Mouse (Mus musculus): ENCODE measurements around the gene Spaca7. TPM values are rescaled to one million over a fixed set of nuclear protein-coding genes. Genes with fewer than 3 reads are reported as not detected.

Gene Spaca7
- polyA plus RNA-seq, 1 experiment from 2014 or later, result not detected

GRCm38 (mm10) chr8:12646536-12646935, 73.7 kb downstream of the Spaca7 start:
- Histone ChIP-seq H3K9me3 (replicated peaks) (no peaks in the 10 kb centered on the region), H3K4me3 (replicated peaks) (no peak overlapping the region), H3K4me1 (replicated peaks) (peaks cover 31% of the 10 kb centered on the region), H3K27me3 (no peaks in the 10 kb centered on the region), H3K36me3 (peaks cover 90% of the 10 kb centered on the region), H3K27ac (no peak overlapping the region), H3K4me2 (no peak overlapping the region), H3K9ac (no peak overlapping the region)
- DNase-seq (no peak), ATAC-seq (ENCODE audit: low read depth) (no peak)
- 75% methylated on average over 4 of the region's 4 CpGs for WGBS (ENCODE audit: insufficient replicate concordance)

GRCm38 (mm10) chr8:12648951-12649350, 76.1 kb downstream of the Spaca7 start:
- 84% methylated on average over 4 of the region's 4 CpGs for WGBS (ENCODE audit: insufficient replicate concordance)
- H3K9me3 ChIP-seq (replicated peaks), result no peaks in the 10 kb centered on the region
- no peaks in the 10 kb centered on the region for H3K27me3 ChIP-seq
- H3K36me3 ChIP-seq, result peaks cover 96% of the 10 kb centered on the region
- H3K4me3 ChIP-seq (replicated peaks), result no peak overlapping the region
- no peak overlapping the region for H3K27ac ChIP-seq
- ATAC-seq (ENCODE audit: low read depth), result no peak
- peaks cover 33% of the 10 kb centered on the region for H3K4me1 ChIP-seq (replicated peaks)
- no peak for DNase-seq
- H3K4me2 ChIP-seq, result no peak overlapping the region
- no peak overlapping the region for H3K9ac ChIP-seq

Other genes starting within 250 kb of the Spaca7 start
- gene Sox1, start 177.7 kb upstream of the Spaca7 start, polyA plus RNA-seq (2015; fragmentation: Nextera tagmentation; extraction: Ambion mirVana), result not detected in 2 replicates
- gene Tubgcp3, start 99.2 kb downstream of the Spaca7 start, polyA plus RNA-seq (2015; fragmentation: Nextera tagmentation; extraction: Ambion mirVana), result 25.1 and 31.3 TPM in 2 replicates
- 0.82 and 1.0 TPM in 2 replicates for gene Atp11a, start 184.0 kb downstream of the Spaca7 start, polyA plus RNA-seq (2015; fragmentation: Nextera tagmentation; extraction: Ambion mirVana)

All from liver, embryonic 13.5 days (tissue).